Mouse (Mus musculus) ES-CJ7 (cell line): ENCODE results near the gene Cabp7.
"Not testable (repeated sequence)": the region's sequence is repeated elsewhere in the genome, so short reads cannot be mapped to it uniquely, and the experiment has no call there.

Experiments used
- DNase-seq: peaks from one replicate; pipeline ENCODE4 v3.0.0; 2011; ENCODE audit warnings: low read depth, low spot score

Gene Cabp7

DNA sequence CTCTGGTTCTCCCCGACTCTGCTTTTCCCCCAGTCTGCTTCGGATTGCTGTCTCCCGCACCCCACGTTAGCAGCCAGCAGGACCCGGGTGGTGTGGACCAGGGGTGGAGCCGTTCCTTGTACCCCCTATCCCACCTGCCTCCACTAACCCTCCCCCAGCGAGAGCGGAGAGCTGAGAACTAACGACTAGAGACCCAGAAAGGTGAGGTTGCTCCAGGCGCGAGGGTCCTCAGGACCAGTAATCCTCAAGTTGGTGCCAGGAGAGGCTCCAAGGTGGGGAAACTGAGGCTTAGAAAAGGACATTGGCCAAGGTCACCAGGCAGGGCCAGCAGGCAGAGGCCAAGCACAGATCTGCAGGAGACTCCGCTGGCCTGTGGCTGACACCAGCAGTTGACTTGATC lies 707 bp upstream of the Cabp7 start:
- DNase-seq = no peak

DNA sequence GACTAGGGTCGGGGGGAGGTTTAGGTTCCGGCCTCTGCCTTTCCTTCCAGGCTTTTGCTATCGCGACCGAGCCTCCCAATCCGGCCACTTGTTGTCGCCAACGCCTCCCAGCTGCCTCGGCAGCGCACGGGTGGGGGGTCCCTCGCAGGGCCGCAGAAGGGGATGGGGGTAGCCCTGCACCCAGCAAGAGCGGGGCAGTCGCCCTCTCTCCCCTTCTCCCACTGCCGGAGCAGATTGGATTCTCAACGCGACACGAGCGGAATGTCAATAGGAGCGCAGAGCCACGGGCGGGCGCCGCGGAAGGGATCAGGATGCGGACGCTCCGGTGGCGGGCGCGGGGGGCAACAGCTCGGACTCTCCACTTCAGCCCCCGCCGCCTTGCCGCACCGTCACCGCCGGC lies 609 bp downstream of the Cabp7 start:
- DNase-seq = peak; percentile 48

DNA sequence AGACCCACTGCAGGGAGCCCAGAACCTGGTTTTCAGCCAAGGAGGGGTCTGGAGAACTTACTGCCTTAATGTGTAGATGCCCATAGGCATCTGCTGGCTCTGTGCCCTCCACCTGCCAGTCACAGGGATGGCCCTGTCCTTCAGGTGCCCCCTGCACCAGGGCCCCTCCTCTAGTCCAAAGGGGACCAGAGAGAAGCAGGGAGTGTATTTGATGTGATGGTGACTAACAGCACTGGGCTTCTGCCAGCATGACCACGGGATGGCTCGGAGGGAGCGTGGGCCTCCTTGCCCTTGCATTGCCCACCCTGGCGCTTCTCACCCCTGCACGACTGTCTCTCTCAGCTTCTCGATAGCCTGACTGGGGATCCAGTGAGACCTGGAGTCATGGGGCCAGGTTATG lies 1.9 kb downstream of the Cabp7 start:
- no peak for DNase-seq

DNA sequence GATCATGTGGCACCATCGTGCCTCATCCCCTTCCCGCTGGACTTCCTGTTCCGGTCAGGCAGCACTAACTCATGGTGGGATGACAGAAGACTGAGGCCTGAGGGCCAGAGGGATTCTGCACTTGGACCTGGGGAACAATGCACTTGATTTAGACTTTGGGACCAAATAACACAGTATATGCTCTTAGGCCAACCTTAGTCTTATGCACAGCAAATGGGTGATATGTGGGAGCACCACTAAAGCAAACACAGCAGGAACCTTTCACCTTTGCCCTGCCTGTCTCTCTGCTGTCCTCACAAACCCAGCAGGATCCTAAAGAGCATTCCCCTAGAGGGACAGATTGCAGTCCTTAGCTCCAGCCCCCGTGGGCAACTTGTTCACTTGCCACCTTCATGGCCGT lies 5.8 kb downstream of the Cabp7 start:
- DNase-seq = no peak

DNA sequence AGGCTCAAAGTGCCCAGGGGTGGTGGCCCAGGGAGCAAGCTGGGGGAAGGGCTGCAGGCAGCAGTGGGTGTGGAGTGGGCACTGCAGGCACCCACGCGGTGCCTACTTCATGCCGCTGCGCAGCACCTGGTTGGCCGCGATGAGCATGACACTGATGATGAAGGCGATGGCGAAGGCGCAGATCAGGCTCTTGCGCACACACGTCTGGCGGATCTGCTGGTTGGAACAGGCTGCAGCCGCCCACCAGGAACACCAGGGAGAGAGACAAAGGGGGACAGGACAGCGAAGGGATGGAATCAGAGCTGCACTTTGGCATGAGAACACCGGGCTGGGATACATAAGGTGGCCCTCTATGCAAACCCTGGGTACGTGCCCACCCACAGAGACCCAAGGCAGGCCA lies 7.9 kb downstream of the Cabp7 start:
- DNase-seq = no peak

DNA sequence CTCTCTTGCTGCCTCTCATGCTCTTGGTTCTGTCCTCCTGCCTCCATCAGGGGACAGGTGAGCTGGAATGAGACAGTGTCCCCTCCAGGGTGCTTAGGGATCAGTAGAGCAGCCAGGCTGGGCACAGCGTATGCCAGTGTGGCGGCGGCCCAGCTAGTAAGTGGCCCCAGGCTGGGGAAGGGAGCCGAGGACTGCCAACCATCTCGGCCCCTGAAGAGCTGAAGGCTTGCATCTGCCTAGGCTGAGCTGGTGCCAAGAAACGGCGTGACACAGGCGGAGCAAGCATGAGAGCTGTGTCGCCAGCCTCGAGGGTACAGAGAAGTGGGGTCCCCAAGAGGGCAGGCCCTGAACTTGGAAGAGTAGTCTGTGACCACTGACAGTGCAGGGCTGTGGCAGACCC lies 8.9 kb downstream of the Cabp7 start:
- no peak for DNase-seq

DNA sequence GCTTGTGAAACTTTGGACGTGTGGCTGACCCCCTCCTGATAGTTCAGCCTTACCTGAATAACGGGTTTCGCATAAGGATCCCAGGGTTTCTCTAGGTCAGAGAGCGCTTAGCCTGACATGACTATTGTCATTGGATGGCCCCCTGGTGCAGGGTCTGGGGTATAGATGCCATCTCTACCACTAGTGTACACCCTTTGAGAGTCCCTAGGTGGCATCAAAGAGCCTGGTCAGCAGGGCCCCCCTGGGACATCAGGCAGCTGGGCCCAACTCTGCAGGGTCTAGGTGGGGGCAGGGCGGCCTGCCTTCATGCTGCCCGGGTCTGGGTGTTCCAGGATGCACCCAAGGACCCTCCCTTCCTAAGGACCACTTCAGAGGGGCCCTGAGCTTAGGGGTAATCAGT lies 10.2 kb downstream of the Cabp7 start:
- no peak for DNase-seq

DNA sequence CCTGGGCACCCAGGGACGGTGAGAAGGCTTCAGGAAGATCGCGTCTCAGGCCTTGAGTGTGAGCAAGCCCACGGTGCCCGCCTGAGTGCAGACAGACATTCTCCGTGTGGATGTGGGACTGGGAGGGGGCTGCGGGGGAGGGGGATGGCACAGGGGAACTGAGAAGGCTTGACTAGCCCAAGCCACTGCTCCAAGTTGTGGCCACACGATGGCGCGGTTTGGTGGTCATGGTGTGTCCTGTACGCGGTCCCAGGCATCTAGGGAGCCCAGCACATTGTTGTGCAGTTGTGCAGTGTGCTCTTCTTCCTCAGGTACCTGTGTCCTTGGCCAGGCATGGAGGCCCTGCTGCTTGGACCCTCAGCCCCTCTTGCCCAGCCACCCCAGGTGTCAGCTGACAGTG lies 12.4 kb downstream of the Cabp7 start:
- DNase-seq = peak; percentile 63

DNA sequence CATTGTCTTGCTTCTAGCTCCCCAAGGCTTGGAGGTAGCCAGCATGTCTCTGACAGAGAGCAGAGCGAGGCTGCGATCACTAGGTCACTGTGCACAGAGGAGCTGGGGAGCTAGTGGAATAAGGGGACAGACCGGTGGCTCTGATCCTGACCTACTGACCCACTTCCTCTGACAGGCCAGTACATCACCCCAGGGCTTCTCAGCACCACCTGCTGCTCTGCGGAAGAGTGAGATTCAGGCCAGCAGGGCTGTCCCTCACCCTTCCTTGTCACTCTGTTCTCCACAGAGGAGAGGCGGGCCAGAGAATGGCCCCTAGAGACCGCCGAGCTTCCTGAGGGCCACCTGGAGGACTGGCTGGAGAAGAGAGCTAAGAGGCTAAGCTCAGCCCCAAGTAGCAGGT lies 14.8 kb downstream of the Cabp7 start:
- DNase-seq = no peak

DNA sequence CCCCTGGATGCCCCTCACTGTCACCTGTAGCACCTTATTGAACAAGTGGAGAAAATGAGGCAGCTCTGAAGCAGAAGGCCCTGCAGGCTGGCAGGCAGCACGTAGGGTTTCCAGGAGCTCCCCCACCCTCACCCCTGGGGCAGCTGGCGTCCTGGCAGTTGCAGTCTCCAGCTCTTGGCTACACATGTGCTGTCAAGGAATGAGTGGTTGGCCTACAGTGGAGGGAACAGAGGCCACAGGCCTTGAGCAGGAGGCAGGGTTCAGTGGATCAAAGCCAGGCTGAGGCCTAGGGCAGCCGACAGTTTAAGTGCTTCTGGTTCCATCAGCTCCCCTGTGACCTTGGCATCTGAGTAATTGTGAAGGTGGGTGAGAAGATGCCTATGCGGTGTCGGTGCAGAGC lies 15.7 kb downstream of the Cabp7 start:
- DNase-seq = no peak

DNA sequence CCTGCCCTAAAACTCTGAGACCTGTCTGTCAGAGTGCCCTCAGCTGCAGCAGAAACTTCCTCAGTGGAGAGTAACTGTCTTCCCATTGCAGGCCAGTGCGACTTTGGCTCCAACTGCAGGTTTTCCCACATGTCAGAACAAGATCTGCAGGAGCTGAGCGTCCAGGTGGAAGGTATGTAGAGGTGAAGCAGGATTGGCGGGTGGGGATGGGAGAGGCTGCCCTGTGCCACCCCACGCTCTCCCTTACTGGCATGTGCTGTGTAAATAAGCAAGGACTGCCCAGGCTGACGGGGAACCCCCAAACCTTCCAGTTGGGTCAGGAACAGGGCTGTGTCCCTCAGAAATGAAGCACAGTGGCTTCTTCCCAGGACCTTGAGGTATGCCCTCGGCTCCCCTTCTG lies 16.5 kb downstream of the Cabp7 start:
- DNase-seq = no peak

DNA sequence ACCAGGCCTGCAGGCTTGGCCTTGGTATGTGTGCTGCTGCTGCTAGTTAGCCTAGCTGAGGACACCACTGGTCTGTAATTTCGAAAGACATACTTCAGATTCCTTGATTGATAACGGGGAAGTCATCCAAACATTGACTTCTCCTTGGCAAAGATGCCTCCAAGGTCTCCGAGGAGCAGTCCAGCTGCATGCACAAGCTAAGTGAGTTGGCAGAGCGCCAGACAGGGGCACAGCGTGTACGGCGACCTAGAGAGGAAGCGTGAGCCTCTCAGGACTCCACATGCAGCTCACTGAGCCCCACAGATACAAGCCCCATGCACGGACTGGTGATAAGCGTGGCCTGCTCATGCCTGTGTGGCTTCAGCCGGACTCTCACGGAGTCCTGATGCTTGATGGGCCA lies 17.0 kb downstream of the Cabp7 start:
- DNase-seq = no peak

DNA sequence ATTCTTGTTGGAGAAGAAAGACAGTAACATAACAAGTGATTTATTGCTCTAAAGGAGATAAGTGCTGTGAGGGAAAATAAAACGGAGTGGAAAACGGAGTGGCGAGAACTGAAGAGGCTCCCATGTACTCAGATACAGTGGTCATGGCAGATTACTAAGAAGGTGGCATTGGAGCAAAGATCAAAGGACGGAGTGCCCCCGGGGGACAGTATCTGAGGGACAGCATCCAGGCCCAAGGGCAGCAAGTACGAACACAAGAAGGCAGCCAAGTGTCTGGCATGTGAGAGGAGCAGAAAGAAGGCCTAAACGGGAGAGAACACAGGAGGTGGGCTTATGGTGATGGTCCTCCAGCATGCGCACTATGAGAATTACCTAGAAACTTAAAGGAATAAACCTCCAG lies 24.9 kb downstream of the Cabp7 start:
- DNase-seq = no peak

DNA sequence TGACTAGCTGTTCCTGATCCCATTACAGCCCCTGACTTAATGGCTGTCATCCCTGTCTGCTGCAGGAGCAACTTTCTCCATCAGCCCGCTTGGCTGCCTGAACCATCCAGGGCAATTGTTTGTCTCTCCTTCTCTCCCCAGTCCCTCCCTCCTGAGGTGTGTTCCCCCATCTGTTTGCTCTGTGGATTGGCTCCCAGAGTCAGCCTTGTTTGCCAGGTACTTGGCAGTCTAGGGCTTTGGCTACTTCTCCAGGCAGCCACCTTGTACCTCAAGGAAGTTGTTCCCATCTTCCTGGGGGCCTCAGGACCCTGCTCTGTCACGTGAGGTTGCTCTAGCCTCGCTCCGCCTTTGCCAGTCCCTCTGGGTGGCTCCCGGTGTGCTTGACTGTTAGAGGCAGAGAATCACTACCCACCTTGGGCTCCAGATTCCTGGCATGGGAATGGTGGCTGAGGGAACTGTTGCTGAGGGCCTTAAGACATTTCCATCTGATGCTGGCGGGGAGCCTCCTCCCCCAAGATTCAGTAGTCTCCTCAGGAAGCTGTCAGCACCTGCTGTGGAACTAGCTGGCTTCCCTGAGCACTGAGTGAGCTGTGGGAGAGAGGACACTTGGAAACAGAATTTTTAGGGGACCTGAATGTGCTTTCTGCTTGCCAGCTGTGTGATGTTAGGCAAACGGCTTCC lies 25.5 kb downstream of the Cabp7 start:
- no peak for DNase-seq

DNA sequence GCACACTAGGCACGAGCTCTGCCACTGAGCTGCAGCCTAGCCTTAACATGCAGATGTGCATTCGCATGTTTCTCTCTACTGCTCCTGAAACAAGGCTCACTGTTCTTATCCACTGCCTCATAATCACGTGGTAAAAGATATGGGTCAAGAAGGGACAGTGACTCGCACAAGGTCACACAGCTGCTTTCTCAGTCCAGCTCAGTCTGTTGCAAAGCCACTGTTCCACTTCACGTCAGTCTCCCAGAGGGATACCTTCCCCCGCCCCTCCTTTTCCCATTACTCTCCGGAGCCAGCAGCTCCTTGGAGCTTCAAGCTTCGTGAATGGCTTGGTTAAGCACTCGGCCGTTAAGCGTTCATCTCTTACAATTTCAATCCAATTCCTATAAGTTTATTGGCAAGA lies 26.2 kb downstream of the Cabp7 start:
- DNase-seq = no peak

DNA sequence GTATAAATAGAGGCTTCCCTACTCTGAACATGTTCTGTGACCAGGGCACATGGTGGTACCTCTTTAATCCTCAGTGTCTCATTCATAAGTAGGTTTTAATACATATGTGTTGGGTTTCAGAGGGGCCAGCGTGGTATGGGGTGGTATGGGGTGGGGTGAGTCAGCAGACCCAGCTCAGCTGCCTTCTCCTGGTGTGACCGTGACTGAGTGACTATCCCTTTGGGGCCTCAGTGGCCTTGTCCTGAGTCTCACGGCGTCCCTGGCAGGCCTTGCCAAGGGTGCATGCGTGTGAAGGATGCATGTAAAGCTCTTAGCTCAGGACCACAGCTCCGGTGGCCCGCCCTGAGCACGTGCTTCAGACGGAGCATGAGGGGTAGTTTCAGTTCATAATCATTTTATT lies 26.6 kb downstream of the Cabp7 start:
- DNase-seq = no peak

DNA sequence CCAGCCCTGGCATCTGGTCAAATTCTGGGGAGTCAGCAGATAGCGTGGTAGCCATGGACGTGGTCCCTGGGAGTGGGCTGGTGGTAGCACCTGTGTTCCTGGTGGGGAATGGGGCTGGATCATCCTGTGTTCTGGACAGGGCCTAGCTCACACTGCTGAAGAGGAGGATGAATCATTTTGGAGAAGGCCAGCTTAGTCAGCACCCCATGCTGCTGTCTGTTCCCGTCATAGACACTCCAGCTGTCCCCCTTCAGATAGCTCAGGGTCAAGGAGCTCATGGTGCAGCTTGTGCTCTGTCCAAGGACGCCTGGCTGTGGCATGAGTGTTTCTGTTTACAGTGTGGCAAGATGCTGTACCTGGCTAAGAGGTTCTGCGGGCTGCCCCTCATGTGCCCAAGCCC lies 28.0 kb downstream of the Cabp7 start:
- no peak for DNase-seq

DNA sequence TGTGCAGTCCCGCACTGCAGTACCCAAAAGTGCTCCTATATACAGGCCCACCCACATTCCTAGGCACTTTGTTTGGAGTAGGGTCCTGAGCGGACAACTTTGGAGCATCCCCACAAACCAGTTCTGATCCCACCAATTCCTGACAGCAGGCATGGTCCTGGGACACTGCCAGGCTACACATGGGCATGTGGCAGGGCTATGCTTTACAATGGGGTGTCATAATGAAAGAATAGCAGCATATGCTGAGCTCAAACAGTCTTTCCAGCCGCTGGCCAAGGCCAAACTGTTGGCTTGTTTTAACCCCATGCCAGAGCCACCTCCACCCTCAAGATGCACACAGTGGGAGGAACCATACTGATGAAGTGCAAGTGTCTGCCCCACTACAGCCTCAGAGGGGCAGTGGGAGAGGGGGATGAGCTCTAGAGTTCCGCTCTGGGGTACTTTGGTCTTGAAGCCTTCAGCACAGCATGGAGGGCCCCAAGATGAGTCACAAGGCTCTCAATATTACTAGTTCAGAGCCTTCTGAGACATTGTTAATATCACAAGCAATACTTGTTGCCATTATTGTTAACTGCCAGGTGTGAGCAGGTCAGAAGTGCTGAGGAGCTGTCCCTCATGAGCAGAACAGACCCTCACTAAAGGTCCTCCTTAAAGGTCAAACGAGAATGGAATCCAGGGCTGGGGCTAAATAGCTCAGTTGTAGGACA lies 29.9 kb downstream of the Cabp7 start:
- no peak for DNase-seq

DNA sequence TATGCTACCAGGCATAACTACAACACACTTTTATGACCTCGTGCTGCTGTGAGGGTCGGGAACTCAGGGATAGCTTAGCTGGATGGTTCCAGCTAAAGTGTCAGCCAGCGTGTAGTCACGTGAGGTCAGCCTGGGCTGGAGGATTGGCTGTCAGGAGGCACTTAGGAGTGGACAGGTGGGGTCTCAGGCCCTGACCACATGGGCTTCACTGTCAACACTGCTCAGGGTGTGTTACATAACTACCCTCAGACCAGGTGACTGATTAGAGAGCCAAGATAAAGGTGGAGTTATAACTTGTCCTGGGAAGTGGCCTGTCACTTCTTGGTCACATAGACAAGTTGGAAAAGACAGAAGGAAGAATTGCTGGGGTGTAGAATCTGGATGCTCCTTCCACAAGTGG lies 31.0 kb downstream of the Cabp7 start:
- no peak for DNase-seq

DNA sequence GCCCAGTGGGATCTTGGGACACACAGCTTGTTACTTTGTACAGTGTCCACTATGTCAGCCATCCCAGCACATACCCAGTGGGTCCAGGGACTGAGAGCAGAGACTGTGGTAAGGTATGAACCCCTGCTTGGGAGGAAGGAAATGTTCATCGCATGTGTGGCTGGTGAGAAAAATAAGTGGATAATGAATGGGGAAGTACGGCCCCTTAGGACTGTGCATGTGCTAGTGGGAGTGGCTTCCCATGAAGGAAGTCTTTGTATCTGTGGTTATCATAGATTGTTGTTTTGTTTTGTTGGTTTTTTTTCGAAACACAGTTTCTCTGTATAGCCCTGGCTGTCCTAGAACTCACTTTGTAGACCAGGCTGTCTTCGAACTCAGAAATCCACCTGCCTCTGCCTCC lies 31.9 kb downstream of the Cabp7 start:
- no peak for DNase-seq

DNA sequence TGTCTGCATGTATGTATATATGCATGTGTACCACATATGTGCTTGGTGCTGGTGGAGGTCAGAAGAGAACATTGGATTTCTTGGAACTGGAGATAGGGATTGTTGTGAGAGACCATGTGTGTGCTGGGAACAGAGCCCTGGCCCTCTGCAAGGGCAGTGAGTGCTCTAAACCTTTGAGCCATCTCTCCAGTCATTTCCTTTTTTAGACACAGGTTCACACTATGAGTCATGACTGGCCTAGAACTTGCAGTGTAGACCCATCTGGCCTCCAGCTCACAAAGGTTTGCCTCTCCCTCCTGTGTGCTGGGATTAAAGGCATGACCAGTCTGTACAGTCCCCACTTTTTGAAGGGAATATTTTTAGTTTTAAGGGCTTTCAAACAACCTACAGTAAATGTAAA lies 33.8 kb downstream of the Cabp7 start:
- no peak for DNase-seq

DNA sequence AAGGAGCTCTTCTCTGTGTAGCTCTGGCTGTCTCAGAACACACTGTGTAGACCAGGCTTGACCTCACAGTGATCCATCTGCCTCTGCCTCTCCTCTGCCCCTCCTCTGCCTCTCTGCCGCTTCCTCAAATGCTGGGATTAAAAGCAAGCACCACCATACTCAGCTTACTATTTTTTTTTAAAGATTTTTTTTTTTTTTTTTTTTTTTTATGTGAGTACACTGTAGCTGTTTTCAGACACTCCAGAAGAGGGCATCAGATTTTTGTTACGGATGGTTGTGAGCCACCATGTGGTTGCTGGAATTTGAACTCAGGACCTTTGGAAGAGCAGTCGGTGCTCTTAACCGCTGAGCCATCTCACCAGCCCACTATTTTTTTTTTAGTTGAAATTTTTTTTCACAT lies 36.4 kb downstream of the Cabp7 start:
- not testable (repeated sequence) for DNase-seq

DNA sequence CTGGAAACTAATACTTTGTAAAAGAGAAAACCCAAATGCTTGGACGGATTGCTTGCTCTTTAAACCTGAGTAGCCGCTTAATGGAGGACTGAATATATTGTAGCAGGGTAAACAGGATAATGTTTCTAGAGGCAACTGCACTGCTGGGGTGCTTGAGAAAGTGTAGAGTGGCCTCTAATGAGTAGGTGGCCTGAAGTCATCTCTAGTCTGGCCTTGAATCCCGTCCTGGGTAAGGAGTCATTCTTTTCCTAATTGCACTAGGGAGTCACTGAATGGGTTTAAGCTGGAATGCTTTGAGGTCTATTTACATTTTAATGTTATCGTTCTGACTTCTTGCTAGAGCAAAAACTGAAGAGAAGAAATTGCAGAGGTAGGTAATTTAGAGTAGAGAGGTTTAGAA lies 41.4 kb downstream of the Cabp7 start:
- DNase-seq = peak; percentile 76
